In genomic region chr8:4642974-4643373, GRCm38 (mm10) we compare ENCODE assay signal across 1 mouse cellular context. TPM values are rescaled to one million over a fixed set of nuclear protein-coding genes. Genes with fewer than 3 reads are reported as not detected.
"Had no signal": no experiment of that assay in that cellular context is flagged by ENCODE, and none has a peak within 500 bp of the region (broad histone marks: within the 10 kb centered on the region; RNA-seq: fewer than 3 reads in every experiment).

No protein-coding gene starts in this region.

RNA-seq across cellular contexts. Expression of gene Zfp958, which starts 30.0 kb away (rescaled TPM):
- polyA plus RNA-seq: erythroblast, embryonic 14.5 days had no signal
